Mouse (Mus musculus) hindbrain, embryonic 10.5 days (tissue): ENCODE data around the gene Kcnip2. TPM values are rescaled to one million over a fixed set of nuclear protein-coding genes. Genes with fewer than 3 reads are reported as not detected.

Source experiments
- polyA plus RNA-seq: library from polyadenylated mRNA; unstranded; fragments of >200 nt; fragmentation: Nextera tagmentation; extraction: Ambion mirVana; gene quantifications from 2 replicates; pipeline ENCODE4 v1.2.1, GENCODE M21; 2016

Kcnip2 gene
- polyA plus RNA-seq, 1 experiment from 2014 or later = 0.71 TPM

Other genes starting within 250 kb of the Kcnip2 start
- 1.8 and 5.5 TPM in 2 replicates for gene Fbxw4, start 155.7 kb downstream of the Kcnip2 start, polyA plus RNA-seq
- gene Fgf8, start 73.1 kb downstream of the Kcnip2 start, polyA plus RNA-seq = 3.4 and 10.0 TPM in 2 replicates
- gene Npm3, start 66.5 kb downstream of the Kcnip2 start, polyA plus RNA-seq = 9.2 and 10.2 TPM in 2 replicates
- 60.0 and 60.8 TPM in 2 replicates for gene Mgea5, start 32.2 kb downstream of the Kcnip2 start, polyA plus RNA-seq
- 16.6 and 19.4 TPM in 2 replicates for gene Armh3, start 182.4 kb upstream of the Kcnip2 start, polyA plus RNA-seq
- 4.8 and 5.7 TPM in 2 replicates for gene Hps6, start 187.4 kb upstream of the Kcnip2 start, polyA plus RNA-seq
- 39.9 and 49.6 TPM in 2 replicates for gene Pprc1, start 228.8 kb upstream of the Kcnip2 start, polyA plus RNA-seq
- 90.2 and 111 TPM in 2 replicates for gene Ldb1, start 229.2 kb upstream of the Kcnip2 start, polyA plus RNA-seq